Mouse (Mus musculus) embryonic facial prominence, embryonic 15.5 days (tissue): ENCODE data around the gene Ifna6. TPM values are rescaled to one million over a fixed set of nuclear protein-coding genes. Genes with fewer than 3 reads are reported as not detected.
"Not testable (repeated sequence)": the region's sequence is repeated elsewhere in the genome, so short reads cannot be mapped to it uniquely, and the experiment has no call there.

ENCODE experiments used
- ATAC-seq: fragments of 200-750 bp; cut with Nextera tagmentation; 2 replicates; pipeline ENCODE4 v1.8.0; 2017; ENCODE audit warnings: low read depth, moderate TSS enrichment; ENCODE audit not compliant: insufficient number of reproducible peaks, low FRiP score, low TSS enrichment
- H3K27ac ChIP-seq: fragments of 300-500 bp; sonication (generic); replicated peaks from 2 replicates; pipeline ENCODE4 v1.5.1; 2015; ENCODE audit warnings: mild to moderate bottlenecking, inconsistent platforms
- H3K27me3 ChIP-seq: fragments of 300-500 bp; sonication (generic); 2 replicates; pipeline ENCODE4 v1.6.1; 2015; ENCODE audit warnings: inconsistent platforms
- H3K36me3 ChIP-seq: fragments of 300-500 bp; sonication (generic); 2 replicates; pipeline ENCODE4 v1.6.1; 2015; ENCODE audit warnings: mild to moderate bottlenecking, inconsistent platforms
- H3K4me1 ChIP-seq: fragments of 300-500 bp; sonication (generic); 2 replicates; pipeline ENCODE4 v1.6.1; 2015; ENCODE audit warnings: inconsistent platforms
- H3K4me2 ChIP-seq: fragments of 300-500 bp; sonication (generic); replicated peaks from 2 replicates; pipeline ENCODE4 v1.6.1; 2015; ENCODE audit warnings: mild to moderate bottlenecking, inconsistent platforms
- H3K4me3 ChIP-seq: fragments of 300-500 bp; sonication (generic); replicated peaks from 2 replicates; pipeline ENCODE4 v1.5.1; 2015; ENCODE audit warnings: mild to moderate bottlenecking, inconsistent platforms
- H3K9ac ChIP-seq: fragments of 300-500 bp; sonication (generic); 2 replicates; pipeline ENCODE4 v1.6.1; 2015; ENCODE audit warnings: inconsistent platforms
- H3K9me3 ChIP-seq: fragments of 300-500 bp; sonication (generic); replicated peaks from 2 replicates; pipeline ENCODE4 v1.6.1; 2016; ENCODE audit warnings: inconsistent platforms
- WGBS: fragments of 180-500 bp; shearing (Covaris S2); methylation state at CpG from one replicate; pipeline ENCODE4 v1.1.7; 2015; 5-methylcytosine and 5-hydroxymethylcytosine counted together
- polyA plus RNA-seq: library from polyadenylated mRNA; unstranded; fragments of >200 nt; fragmentation: Nextera tagmentation; extraction: Ambion mirVana; gene quantifications from 2 replicates; pipeline ENCODE4 v1.2.1, GENCODE M21; 2015

The Ifna6 gene
- not detected in 2 replicates for polyA plus RNA-seq

GRCm38 (mm10) chr4:88827116-88827515 is at the start of gene Ifna6:
Gene Ifna6, plus strand, starts transcription at chr4:88827416.
- H3K4me2 ChIP-seq: not testable (repeated sequence)

GRCm38 (mm10) chr4:88779550-88779949 is 47.7 kb upstream of the Ifna6 start, which contains the start of gene Gm13272:
Gene Gm13272, plus strand, starts transcription at chr4:88779850.
- H3K4me1 ChIP-seq, ATAC-seq, H3K27me3 ChIP-seq, H3K4me2 ChIP-seq, H3K36me3 ChIP-seq, H3K9me3 ChIP-seq, H3K4me3 ChIP-seq, H3K27ac ChIP-seq, H3K9ac ChIP-seq: not testable (repeated sequence)
- no CpG with 5 or more reads among the region's 29 CpGs for WGBS

More at GRCm38 (mm10) chr4:88827116-88827515, at the start of gene Ifna6:
- not testable (repeated sequence) for H3K27ac ChIP-seq, H3K36me3 ChIP-seq, H3K9me3 ChIP-seq, H3K4me3 ChIP-seq, H3K4me1 ChIP-seq, H3K9ac ChIP-seq, H3K27me3 ChIP-seq, ATAC-seq

DNA sequence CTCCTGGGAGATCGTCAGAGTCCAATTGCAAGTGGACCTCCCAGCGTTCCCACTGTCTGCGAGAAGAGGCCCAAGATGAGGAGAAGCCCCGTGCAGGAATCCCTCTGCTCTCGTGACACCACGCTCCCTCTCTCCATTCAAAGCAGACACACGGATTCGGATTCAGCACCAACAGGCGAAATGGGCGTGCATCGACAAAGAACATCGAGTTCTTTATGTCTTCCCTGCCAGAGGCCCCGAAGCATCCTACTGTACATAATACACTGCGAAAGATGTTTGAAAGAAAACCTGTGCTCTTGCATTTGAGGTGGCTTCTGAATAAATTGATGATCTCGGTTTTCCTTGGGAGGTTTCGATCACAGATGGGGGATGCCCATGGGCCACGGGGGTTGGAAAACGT is 46.9 kb upstream of the Ifna6 start:
- H3K4me1 ChIP-seq, H3K36me3 ChIP-seq, H3K9ac ChIP-seq, H3K4me2 ChIP-seq, H3K27me3 ChIP-seq, H3K4me3 ChIP-seq, H3K9me3 ChIP-seq, H3K27ac ChIP-seq, ATAC-seq: not testable (repeated sequence)
- 47% methylated on average over 16 of the region's 18 CpGs for WGBS

GRCm38 (mm10) chr4:88781831-88782230 is 45.4 kb upstream of the Ifna6 start, which contains the start of gene Ifnz:
Gene Ifnz, plus strand, starts transcription at chr4:88782131.
- Histone ChIP-seq H3K27ac (peak within 1 kb of the TSS; percentile 68), H3K4me2 (peak within 1 kb of the TSS; percentile 39), H3K4me3 (peak within 1 kb of the TSS; percentile 28)
- not testable (repeated sequence) for H3K9me3 ChIP-seq, H3K36me3 ChIP-seq, H3K9ac ChIP-seq, ATAC-seq, H3K27me3 ChIP-seq, H3K4me1 ChIP-seq
- 13% methylated on average over 4 of the region's 7 CpGs for WGBS

GRCm38 (mm10) chr4:88782335-88782734 is 44.9 kb upstream of the Ifna6 start:
- Histone ChIP-seq H3K4me2 (peak overlapping the region; percentile 39), H3K4me3 (peak overlapping the region; percentile 28), H3K27ac (peak overlapping the region; percentile 68)
- not testable (repeated sequence) for H3K9me3 ChIP-seq, H3K9ac ChIP-seq, H3K4me1 ChIP-seq, H3K27me3 ChIP-seq, ATAC-seq, H3K36me3 ChIP-seq
- 0% methylated on average over 3 of the region's 31 CpGs for WGBS

GRCm38 (mm10) chr4:88785409-88785808 is 41.8 kb upstream of the Ifna6 start, which contains the start of gene Gm13276:
Gene Gm13276, plus strand, starts transcription at chr4:88785709.
- not testable (repeated sequence) for H3K27ac ChIP-seq, ATAC-seq, H3K4me1 ChIP-seq, H3K9ac ChIP-seq, H3K27me3 ChIP-seq, H3K4me2 ChIP-seq, H3K4me3 ChIP-seq, H3K9me3 ChIP-seq, H3K36me3 ChIP-seq
- whole genome bisulfite sequencing: no CpG with 5 or more reads among the region's 27 CpGs

GRCm38 (mm10) chr4:88788402-88788801 is 38.8 kb upstream of the Ifna6 start, which contains the start of gene Gm13277:
Gene Gm13277, plus strand, starts transcription at chr4:88788632.
- H3K4me2 ChIP-seq, H3K27ac ChIP-seq, ATAC-seq, H3K27me3 ChIP-seq, H3K4me1 ChIP-seq, H3K9me3 ChIP-seq, H3K36me3 ChIP-seq, H3K4me3 ChIP-seq, H3K9ac ChIP-seq: not testable (repeated sequence)
- 0% methylated on average over 4 of the region's 28 CpGs for WGBS

- not testable (repeated sequence) for ATAC-seq, H3K9me3 ChIP-seq, H3K36me3 ChIP-seq, H3K9ac ChIP-seq, H3K4me1 ChIP-seq, H3K4me3 ChIP-seq, H3K27ac ChIP-seq, H3K27me3 ChIP-seq, H3K4me2 ChIP-seq
- no CpG with 5 or more reads among the region's 28 CpGs for WGBS
Observed at GRCm38 (mm10) chr4:88791250-88791649, 36.0 kb upstream of the Ifna6 start, which contains the start of gene Gm13278. Gene Gm13278, plus strand, starts transcription at chr4:88791550.

DNA sequence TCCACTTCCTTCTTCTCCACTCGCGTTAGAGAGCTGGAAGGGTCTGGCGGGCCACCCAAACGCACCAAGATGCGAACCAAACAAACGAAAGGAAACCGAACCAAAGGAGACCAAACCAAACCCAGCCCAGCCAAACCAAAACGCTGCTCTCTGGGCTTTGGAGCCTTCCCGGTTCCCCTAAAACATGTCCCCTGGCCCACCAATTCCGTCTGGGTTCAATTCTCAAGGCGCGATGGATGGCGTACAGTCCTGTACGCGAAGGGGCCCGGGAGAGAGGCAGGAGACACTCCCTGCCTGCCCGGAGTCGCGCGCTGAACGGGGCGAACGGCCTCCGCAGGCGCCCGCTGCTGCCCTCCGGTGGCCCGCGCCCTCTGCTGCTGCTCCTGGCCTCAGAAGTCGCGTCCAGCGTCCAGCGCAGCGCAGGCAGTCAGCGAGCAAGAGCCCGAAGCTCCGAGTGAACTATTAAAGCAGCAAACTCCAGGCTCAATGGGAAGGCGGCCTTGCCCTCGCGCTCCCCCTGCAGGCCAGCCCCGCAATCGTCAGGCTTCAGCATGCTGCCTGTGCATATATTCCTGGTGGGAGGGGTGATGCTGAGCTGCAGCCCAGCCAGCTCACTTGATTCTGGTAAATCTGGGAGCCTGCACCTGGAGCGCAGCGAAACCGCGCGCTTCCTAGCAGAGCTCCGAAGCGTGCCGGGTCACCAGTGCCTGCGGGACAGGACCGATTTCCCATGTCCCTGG is 33.1 kb upstream of the Ifna6 start, which contains the start of gene Gm13275:
TSS of gene Gm13275 (plus strand) at position 552 of the 740 bp plus-strand sequence.
- not testable (repeated sequence) for H3K27ac ChIP-seq

DNA sequence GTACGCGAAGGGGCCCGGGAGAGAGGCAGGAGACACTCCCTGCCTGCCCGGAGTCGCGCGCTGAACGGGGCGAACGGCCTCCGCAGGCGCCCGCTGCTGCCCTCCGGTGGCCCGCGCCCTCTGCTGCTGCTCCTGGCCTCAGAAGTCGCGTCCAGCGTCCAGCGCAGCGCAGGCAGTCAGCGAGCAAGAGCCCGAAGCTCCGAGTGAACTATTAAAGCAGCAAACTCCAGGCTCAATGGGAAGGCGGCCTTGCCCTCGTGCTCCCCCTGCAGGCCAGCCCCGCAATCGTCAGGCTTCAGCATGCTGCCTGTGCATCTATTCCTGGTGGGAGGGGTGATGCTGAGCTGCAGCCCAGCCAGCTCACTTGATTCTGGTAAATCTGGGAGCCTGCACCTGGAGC is 30.1 kb upstream of the Ifna6 start, which contains the start of gene Gm13279:
TSS of gene Gm13279 (plus strand) at position 301 of the 400 bp plus-strand sequence.
- ATAC-seq: not testable (repeated sequence)

More for the DNA sequence above, 33.1 kb upstream of the Ifna6 start, which contains the start of gene Gm13275:
- not testable (repeated sequence) for H3K36me3 ChIP-seq, ATAC-seq, H3K4me1 ChIP-seq, H3K27me3 ChIP-seq, H3K4me3 ChIP-seq, H3K9ac ChIP-seq, H3K4me2 ChIP-seq, H3K9me3 ChIP-seq
- WGBS: 0% methylated on average over 9 of the region's 52 CpGs

GRCm38 (mm10) chr4:88799365-88799764 is 27.9 kb upstream of the Ifna6 start, which contains the start of gene Gm13285:
Gene Gm13285, plus strand, starts transcription at chr4:88799665.
- not testable (repeated sequence) for H3K9me3 ChIP-seq, H3K4me1 ChIP-seq, H3K4me2 ChIP-seq, H3K27ac ChIP-seq, H3K27me3 ChIP-seq, H3K4me3 ChIP-seq, ATAC-seq, H3K9ac ChIP-seq, H3K36me3 ChIP-seq
- 9% methylated on average over 6 of the region's 7 CpGs for WGBS

More for the DNA sequence above, 30.1 kb upstream of the Ifna6 start, which contains the start of gene Gm13279:
- H3K4me1 ChIP-seq, H3K9ac ChIP-seq, H3K27me3 ChIP-seq, H3K36me3 ChIP-seq, H3K4me3 ChIP-seq, H3K27ac ChIP-seq, H3K4me2 ChIP-seq, H3K9me3 ChIP-seq: not testable (repeated sequence)
- WGBS: no CpG with 5 or more reads among the region's 28 CpGs
